In the genomic region with DNA sequence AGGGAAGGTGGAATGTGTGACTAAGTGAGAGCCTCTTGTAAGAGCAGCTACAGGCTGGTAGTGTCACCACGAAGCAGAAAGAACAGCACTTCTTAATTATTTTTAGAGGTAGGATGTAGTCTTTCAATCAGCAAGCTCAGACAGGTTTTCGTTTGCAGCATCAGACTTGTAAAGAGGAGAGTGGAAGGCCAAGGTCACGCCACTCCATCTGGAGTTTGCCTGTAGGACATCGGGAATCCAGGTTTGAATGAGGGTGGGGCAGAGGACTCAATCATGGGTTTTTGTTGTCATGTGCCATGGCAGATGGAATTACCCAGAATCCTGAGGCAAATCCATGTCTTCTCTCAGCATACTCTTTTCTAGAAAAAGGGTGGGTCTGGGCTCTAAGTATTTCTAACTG, we compare ENCODE assay signal across 16 mouse cellular contexts.
"Had no signal": no experiment of that assay in that cellular context is flagged by ENCODE, and none has a peak within 500 bp of the region (broad histone marks: within the 10 kb centered on the region; RNA-seq: fewer than 3 reads in every experiment).

No protein-coding gene starts in this region.

- H3K36me3 ChIP-seq: liver, embryonic 15.5 days; midbrain, embryonic 10.5 days; neural tube, embryonic 15.5 days had no signal

- H3K4me1 ChIP-seq: limb, embryonic 10.5 days; liver, embryonic 15.5 days; neural tube, embryonic 15.5 days had no signal

- H3K9me3 ChIP-seq: limb, embryonic 10.5 days; liver, embryonic 15.5 days; midbrain, embryonic 10.5 days; neural tube, embryonic 15.5 days had no signal

- H3K27me3 ChIP-seq: liver, embryonic 15.5 days; neural tube, embryonic 15.5 days had no signal

- H3K27ac ChIP-seq: left cerebral cortex, adult 2 months; limb, embryonic 10.5 days; liver, embryonic 15.5 days; midbrain, embryonic 10.5 days; neural tube, embryonic 15.5 days had no signal

- ATAC-seq: lung, postnatal 0 days had no signal

- H3K9ac ChIP-seq: liver, embryonic 15.5 days; neural tube, embryonic 15.5 days had no signal

- DNase-seq: kidney, postnatal 25 days; lung, adult 2 months; lung, postnatal 4 days; midbrain, embryonic 14.5 days; right cerebral cortex, adult 18-20 months; right cerebral cortex, postnatal 25 days; thymus, adult 18-20 months; thymus, postnatal 14 days had no signal

- H3K4me3 ChIP-seq: left cerebral cortex, adult 2 months; limb, embryonic 10.5 days; liver, embryonic 15.5 days; midbrain, embryonic 10.5 days; myocyte; neural tube, embryonic 15.5 days had no signal

- H3K4me2 ChIP-seq: liver, embryonic 11.5 days; liver, embryonic 15.5 days; neural tube, embryonic 15.5 days had no signal
